Mouse (Mus musculus): ENCODE results near the gene Rex1bd. TPM values are rescaled to one million over a fixed set of nuclear protein-coding genes. Genes with fewer than 3 reads are reported as not detected.

Gene Rex1bd
- polyA plus RNA-seq, 1 experiment from 2014 or later, result 116 TPM

GRCm38 (mm10) chr8:70540507-70541071, 34.0 kb upstream of the Rex1bd start:
- Histone ChIP-seq H3K4me1 (peaks cover 46% of the 10 kb centered on the region), H3K9ac (peak overlapping the region; percentile 93), H3K36me3 (peaks cover 20% of the 10 kb centered on the region), H3K4me2 (peak overlapping the region; percentile 87), H3K27ac (replicated peaks) (peak overlapping the region; percentile 95), H3K27me3 (replicated peaks) (no peaks in the 10 kb centered on the region), H3K4me3 (peak overlapping the region; percentile 74), H3K9me3 (no peaks in the 10 kb centered on the region)
- ATAC-seq (ENCODE audit: extremely low read depth, insufficient number of reproducible peaks, low FRiP score, low TSS enrichment), result no peak
- WGBS, result 31% methylated on average over 7 of the region's 7 CpGs

GRCm38 (mm10) chr8:70540013-70540506, 33.5 kb upstream of the Rex1bd start:
- WGBS, result 8% methylated on average over 4 of the region's 4 CpGs
- no peaks in the 10 kb centered on the region for H3K9me3 ChIP-seq
- peaks cover 26% of the 10 kb centered on the region for H3K36me3 ChIP-seq
- H3K4me1 ChIP-seq, result peaks cover 48% of the 10 kb centered on the region
- H3K27ac ChIP-seq (replicated peaks), result peak overlapping the region; percentile 95
- ATAC-seq (ENCODE audit: extremely low read depth, insufficient number of reproducible peaks, low FRiP score, low TSS enrichment), result no peak
- H3K9ac ChIP-seq, result peak overlapping the region; percentile 93
- peak overlapping the region; percentile 87 for H3K4me2 ChIP-seq
- H3K27me3 ChIP-seq (replicated peaks), result no peaks in the 10 kb centered on the region
- peak overlapping the region; percentile 74 for H3K4me3 ChIP-seq

GRCm38 (mm10) chr8:70539077-70539813, 32.7 kb upstream of the Rex1bd start, which contains the start of gene Ell:
Gene Ell, plus strand, starts transcription at chr8:70539457.
- H3K27me3 ChIP-seq (replicated peaks), result no peaks in the 10 kb centered on the region
- H3K27ac ChIP-seq (replicated peaks), result peak within 1 kb of the TSS; percentile 95
- H3K9me3 ChIP-seq, result no peaks in the 10 kb centered on the region
- peak within 1 kb of the TSS; percentile 74 for H3K4me3 ChIP-seq
- H3K4me2 ChIP-seq, result peak within 1 kb of the TSS; percentile 87
- under 1% methylated on average over 58 of the region's 58 CpGs for WGBS
- H3K9ac ChIP-seq, result peak within 1 kb of the TSS; percentile 93
- ATAC-seq (ENCODE audit: extremely low read depth, insufficient number of reproducible peaks, low FRiP score, low TSS enrichment), result peak; percentile 87
- peaks cover 34% of the 10 kb centered on the region for H3K36me3 ChIP-seq
- peaks cover 50% of the 10 kb centered on the region for H3K4me1 ChIP-seq

- under 1% methylated on average over 32 of the region's 32 CpGs for WGBS
- H3K27ac ChIP-seq (replicated peaks), result peak overlapping the region; percentile 95
- H3K9me3 ChIP-seq, result no peaks in the 10 kb centered on the region
- peak overlapping the region; percentile 74 for H3K4me3 ChIP-seq
- H3K4me1 ChIP-seq, result peaks cover 44% of the 10 kb centered on the region
- no peaks in the 10 kb centered on the region for H3K27me3 ChIP-seq (replicated peaks)
- peak overlapping the region; percentile 93 for H3K9ac ChIP-seq
- peak; percentile 77 for ATAC-seq (ENCODE audit: extremely low read depth, insufficient number of reproducible peaks, low FRiP score, low TSS enrichment)
- peaks cover 40% of the 10 kb centered on the region for H3K36me3 ChIP-seq
- peak overlapping the region; percentile 87 for H3K4me2 ChIP-seq
Measured at GRCm38 (mm10) chr8:70538633-70539076, 32.1 kb upstream of the Rex1bd start.

GRCm38 (mm10) chr8:70538024-70538579, 31.6 kb upstream of the Rex1bd start:
- Histone ChIP-seq H3K36me3 (peaks cover 45% of the 10 kb centered on the region), H3K4me3 (peak overlapping the region; percentile 74), H3K27me3 (replicated peaks) (no peaks in the 10 kb centered on the region), H3K9ac (peak overlapping the region; percentile 93), H3K27ac (replicated peaks) (peak overlapping the region; percentile 95), H3K4me2 (peak overlapping the region; percentile 87), H3K4me1 (peaks cover 39% of the 10 kb centered on the region), H3K9me3 (no peaks in the 10 kb centered on the region)
- no peak for ATAC-seq (ENCODE audit: extremely low read depth, insufficient number of reproducible peaks, low FRiP score, low TSS enrichment)
- 13% methylated on average over 24 of the region's 24 CpGs for WGBS

- WGBS, result 60% methylated on average over 2 of the region's 2 CpGs
- Histone ChIP-seq H3K4me1 (peaks cover 25% of the 10 kb centered on the region), H3K9me3 (no peaks in the 10 kb centered on the region), H3K4me3 (no peak overlapping the region), H3K27me3 (replicated peaks) (no peaks in the 10 kb centered on the region), H3K36me3 (peaks cover 69% of the 10 kb centered on the region), H3K9ac (no peak overlapping the region), H3K4me2 (no peak overlapping the region), H3K27ac (replicated peaks) (no peak overlapping the region)
- ATAC-seq (ENCODE audit: extremely low read depth, insufficient number of reproducible peaks, low FRiP score, low TSS enrichment), result no peak
Measured at GRCm38 (mm10) chr8:70535701-70536100, 29.1 kb upstream of the Rex1bd start.

- no peak for ATAC-seq (ENCODE audit: extremely low read depth, insufficient number of reproducible peaks, low FRiP score, low TSS enrichment)
- WGBS, result 75% methylated on average over 3 of the region's 3 CpGs
- H3K36me3 ChIP-seq, result peaks cover 74% of the 10 kb centered on the region
Measured at GRCm38 (mm10) chr8:70535221-70535620, 28.7 kb upstream of the Rex1bd start.

GRCm38 (mm10) chr8:70534281-70534680, 27.7 kb upstream of the Rex1bd start:
- H3K36me3 ChIP-seq, result peaks cover 83% of the 10 kb centered on the region
- H3K4me3 ChIP-seq, result no peak overlapping the region
- no peaks in the 10 kb centered on the region for H3K27me3 ChIP-seq (replicated peaks)
- no peaks in the 10 kb centered on the region for H3K9me3 ChIP-seq
- peaks cover 23% of the 10 kb centered on the region for H3K4me1 ChIP-seq
- ATAC-seq (ENCODE audit: extremely low read depth, insufficient number of reproducible peaks, low FRiP score, low TSS enrichment), result no peak
- H3K27ac ChIP-seq (replicated peaks), result no peak overlapping the region
- WGBS, result 92% methylated on average over 12 of the region's 12 CpGs
- peak overlapping the region; percentile 15; the same call in 1 of the 2 replicates for H3K9ac ChIP-seq
- H3K4me2 ChIP-seq, result no peak overlapping the region

More at GRCm38 (mm10) chr8:70535221-70535620, 28.7 kb upstream of the Rex1bd start:
- Histone ChIP-seq H3K27me3 (replicated peaks) (no peaks in the 10 kb centered on the region), H3K4me2 (no peak overlapping the region), H3K9me3 (no peaks in the 10 kb centered on the region), H3K4me3 (no peak overlapping the region), H3K9ac (no peak overlapping the region; the same call in 1 of the 2 replicates), H3K4me1 (peaks cover 20% of the 10 kb centered on the region), H3K27ac (replicated peaks) (no peak overlapping the region)

- no peak overlapping the region for H3K9ac ChIP-seq
- H3K4me2 ChIP-seq, result no peak overlapping the region
- H3K27ac ChIP-seq (replicated peaks), result no peak overlapping the region
- WGBS, result 98% methylated on average over 2 of the region's 2 CpGs
- no peaks in the 10 kb centered on the region for H3K9me3 ChIP-seq
- H3K4me1 ChIP-seq, result peaks cover 39% of the 10 kb centered on the region
- ATAC-seq (ENCODE audit: extremely low read depth, insufficient number of reproducible peaks, low FRiP score, low TSS enrichment), result no peak
- H3K27me3 ChIP-seq (replicated peaks), result no peaks in the 10 kb centered on the region
- H3K36me3 ChIP-seq, result peaks cover 61% of the 10 kb centered on the region
- H3K4me3 ChIP-seq, result no peak overlapping the region
Measured at GRCm38 (mm10) chr8:70530314-70530713, 23.8 kb upstream of the Rex1bd start.

GRCm38 (mm10) chr8:70529741-70530161, 23.2 kb upstream of the Rex1bd start:
- 89% methylated on average over 3 of the region's 3 CpGs for WGBS
- Histone ChIP-seq H3K36me3 (peaks cover 56% of the 10 kb centered on the region), H3K9me3 (no peaks in the 10 kb centered on the region), H3K9ac (peak overlapping the region; percentile 40; the same call in 1 of the 2 replicates), H3K4me3 (0 out of 2 replicates have a peak overlapping the region, but pooled peaks have one; percentile 92), H3K4me1 (peaks cover 34% of the 10 kb centered on the region), H3K27ac (replicated peaks) (no peak overlapping the region), H3K27me3 (replicated peaks) (no peaks in the 10 kb centered on the region), H3K4me2 (no peak overlapping the region; the same call in 1 of the 2 replicates)
- no peak for ATAC-seq (ENCODE audit: extremely low read depth, insufficient number of reproducible peaks, low FRiP score, low TSS enrichment)

- Histone ChIP-seq H3K9me3 (no peaks in the 10 kb centered on the region), H3K4me2 (peak overlapping the region; percentile 81; the same call in 1 of the 2 replicates), H3K27ac (replicated peaks) (no peak overlapping the region), H3K27me3 (replicated peaks) (no peaks in the 10 kb centered on the region), H3K4me1 (peaks cover 30% of the 10 kb centered on the region), H3K36me3 (peaks cover 51% of the 10 kb centered on the region), H3K9ac (peak overlapping the region; percentile 40; the same call in 1 of the 2 replicates), H3K4me3 (peak overlapping the region; percentile 92; the same call in 1 of the 2 replicates)
- ATAC-seq (ENCODE audit: extremely low read depth, insufficient number of reproducible peaks, low FRiP score, low TSS enrichment), result no peak
- 77% methylated on average over 5 of the region's 5 CpGs for WGBS
Measured at GRCm38 (mm10) chr8:70529299-70529698, 22.7 kb upstream of the Rex1bd start.
